Mouse (Mus musculus): ENCODE measurements at regions not wholly inside any gene's neighbourhood (a gene's known extent, or its start where the extent isn't known, plus 50 kb on each side); places are given as distances from the start of the nearest gene placed in this dataset.

DNA sequence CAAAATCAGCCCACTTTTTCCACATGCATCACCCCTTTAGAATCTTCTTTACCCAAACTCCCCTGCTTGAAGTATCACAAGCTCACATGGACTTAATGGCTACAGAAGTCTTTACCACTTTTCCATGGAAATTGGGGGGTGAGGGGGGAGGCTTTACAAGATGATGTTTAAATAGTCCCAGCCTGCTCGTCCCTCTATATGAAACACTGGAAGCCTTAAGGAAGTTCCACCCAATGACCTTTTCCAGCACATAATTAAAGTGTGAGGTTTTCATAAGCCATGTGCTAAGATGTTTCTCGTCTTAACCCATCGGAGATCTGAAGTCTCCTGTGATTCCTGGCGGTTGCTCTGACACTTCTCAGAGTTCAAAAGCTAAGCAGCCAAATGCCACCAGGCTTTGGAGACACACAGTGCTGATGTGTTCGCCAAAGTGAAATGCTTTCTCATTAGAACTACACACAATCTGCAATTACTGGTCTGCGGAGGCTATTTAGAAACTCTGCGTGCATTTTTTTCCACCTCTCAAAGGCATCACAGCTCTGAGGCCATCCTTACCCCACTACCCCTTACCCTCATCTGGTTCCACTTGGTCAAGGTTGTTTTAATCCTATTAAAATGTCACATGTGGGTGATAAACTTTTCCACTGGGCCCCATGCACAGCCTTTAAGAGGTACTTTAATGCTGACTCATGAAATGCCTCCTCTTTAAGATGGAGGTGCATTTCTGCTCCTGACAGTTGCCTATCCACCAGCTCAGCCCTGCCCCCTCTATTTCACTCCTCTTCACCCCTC is 116.3 kb upstream of the Cd180 start:
- peak; percentile 17 for DNase-seq (ENCODE audit: low read depth, low spot score)

DNA sequence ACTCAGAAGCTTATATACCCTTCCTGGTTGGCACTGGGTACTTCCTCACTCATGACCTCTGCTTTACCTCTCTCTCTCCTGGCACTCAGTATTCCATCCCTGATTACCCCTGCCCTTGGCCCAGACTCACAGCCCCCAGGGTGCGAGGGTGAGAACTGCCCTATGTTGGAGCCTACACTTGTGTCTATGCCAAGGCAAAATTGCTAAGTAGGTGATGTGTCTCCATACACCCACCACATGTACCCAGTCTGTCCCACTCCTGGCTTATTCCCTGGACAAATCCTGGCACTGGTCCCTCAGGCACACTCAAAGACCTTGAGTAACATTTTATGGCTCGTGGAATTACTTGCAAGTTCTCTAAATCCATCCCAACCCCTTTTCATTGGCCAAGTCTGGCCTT is 114.5 kb upstream of the Cd180 start:
- no peak for DNase-seq (ENCODE audit: low read depth, low spot score)

DNA sequence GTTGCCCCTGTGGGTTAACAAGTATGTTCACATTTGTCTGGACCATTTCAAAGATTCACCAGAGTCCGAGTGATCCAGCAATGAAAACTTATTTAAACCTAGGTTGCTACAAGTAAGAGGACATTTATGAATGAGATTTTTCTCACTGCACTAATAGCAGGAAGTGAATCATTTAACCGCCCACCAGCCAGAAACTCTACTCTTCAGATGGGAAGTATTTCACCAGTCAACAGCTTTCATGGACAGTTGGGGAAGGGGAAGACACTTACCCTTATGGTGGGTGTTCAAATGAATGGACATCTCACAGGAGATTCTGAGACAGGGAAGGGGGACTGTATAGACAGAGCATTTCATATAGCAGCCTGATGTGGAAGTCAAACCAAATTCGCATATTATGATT is 113.7 kb upstream of the Cd180 start:
- no peak for DNase-seq (ENCODE audit: low read depth, low spot score)

GRCm38 (mm10) chr13:102583984-102584645 is 109.2 kb upstream of the Cd180 start:
- no peak for DNase-seq (ENCODE audit: low read depth, low spot score)

- no peak for DNase-seq (ENCODE audit: low read depth, low spot score)
Measured at GRCm38 (mm10) chr13:102586215-102586614, 107.1 kb upstream of the Cd180 start.

DNA sequence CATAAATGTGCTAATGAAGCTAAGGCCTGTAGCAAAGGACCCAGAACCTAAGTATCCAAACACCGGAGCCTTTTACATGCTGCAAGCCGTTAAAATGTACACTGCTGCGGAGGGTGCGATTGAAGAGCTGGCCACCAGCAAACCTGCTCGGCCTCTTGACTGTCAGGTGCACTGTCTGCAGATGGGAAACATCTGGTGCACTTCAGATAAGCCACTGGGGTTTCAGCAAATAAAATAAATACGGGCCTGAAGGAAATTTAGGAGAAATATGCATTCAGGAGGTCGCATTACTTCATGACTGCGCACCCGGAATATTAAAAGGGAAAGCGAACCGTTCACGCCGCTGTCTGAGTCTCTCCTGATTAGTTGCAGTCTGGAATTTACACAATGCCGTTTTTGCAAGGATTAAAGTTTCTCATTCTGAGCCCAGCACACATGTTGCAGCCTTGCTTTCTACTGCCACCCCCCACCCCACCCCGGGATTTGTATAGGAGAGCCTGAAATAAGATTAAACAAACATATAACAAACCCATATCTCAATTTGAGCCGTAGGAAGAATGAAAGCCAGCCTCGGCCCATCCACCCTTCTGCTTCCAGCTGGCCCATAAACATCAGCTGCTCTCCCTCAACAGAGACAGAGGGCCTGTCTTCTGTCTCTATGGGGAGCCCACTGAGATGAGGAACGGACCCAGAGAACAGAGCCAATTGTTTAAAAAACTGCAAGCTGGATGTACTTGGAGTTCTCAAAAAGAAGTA is 103.5 kb upstream of the Cd180 start:
- DNase-seq (ENCODE audit: low read depth, low spot score): peak; percentile 22

- no peak for DNase-seq (ENCODE audit: low read depth, low spot score)
Measured at GRCm38 (mm10) chr13:102591803-102592537, 101.4 kb upstream of the Cd180 start.

GRCm38 (mm10) chr13:102593405-102594200 is 99.8 kb upstream of the Cd180 start:
- DNase-seq (ENCODE audit: low read depth, low spot score): no peak

- DNase-seq (ENCODE audit: low read depth, low spot score): no peak
Measured at GRCm38 (mm10) chr13:102594201-102594600, 99.2 kb upstream of the Cd180 start.

DNA sequence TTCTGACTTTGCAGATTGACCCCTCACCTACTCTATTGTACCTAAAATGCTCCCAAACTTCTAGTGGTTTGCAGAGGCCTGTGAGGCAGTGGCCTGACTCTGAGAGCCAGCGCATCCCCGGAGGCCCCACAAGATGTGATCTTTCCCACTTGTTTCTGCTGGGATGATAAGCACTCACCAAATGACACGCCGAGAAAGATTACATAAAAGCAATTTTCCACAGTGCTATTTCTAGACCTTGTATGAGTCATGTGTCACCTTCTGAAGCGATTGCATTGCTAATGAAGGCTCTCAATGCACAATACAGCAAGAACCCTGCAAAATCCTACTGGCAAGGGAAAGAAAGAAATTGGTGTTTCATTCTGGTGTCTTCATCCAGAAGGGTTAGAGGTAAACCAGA is 97.8 kb upstream of the Cd180 start:
- DNase-seq (ENCODE audit: low read depth, low spot score): no peak

DNA sequence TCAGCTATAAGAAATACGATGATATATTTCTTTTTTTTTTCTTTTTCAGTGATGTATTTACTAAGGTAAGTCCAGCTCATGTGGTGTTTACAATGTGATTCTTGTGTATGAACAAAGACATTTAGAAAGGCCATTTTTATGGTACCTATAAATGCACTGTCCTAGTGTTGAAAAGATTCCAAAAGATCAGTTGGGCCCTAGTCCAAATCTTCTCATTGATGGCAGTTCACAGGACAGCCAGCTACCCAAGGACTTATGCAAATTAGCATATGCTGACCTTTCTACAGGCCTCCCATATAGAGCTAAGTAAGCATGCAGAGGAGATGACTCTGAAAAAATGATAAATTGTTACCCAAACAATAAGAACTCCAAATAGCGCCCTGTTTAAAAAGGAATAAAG is 97.3 kb upstream of the Cd180 start:
- no peak for DNase-seq (ENCODE audit: low read depth, low spot score)

- no peak for DNase-seq (ENCODE audit: low read depth, low spot score)
Measured at GRCm38 (mm10) chr13:102598181-102598580, 95.2 kb upstream of the Cd180 start.

- no peak for DNase-seq (ENCODE audit: low read depth, low spot score)
Measured at GRCm38 (mm10) chr13:102599602-102600001, 93.8 kb upstream of the Cd180 start.

- no peak for DNase-seq (ENCODE audit: low read depth, low spot score)
Measured at GRCm38 (mm10) chr13:102600026-102600425, 93.3 kb upstream of the Cd180 start.

- no peak for DNase-seq (ENCODE audit: low read depth, low spot score)
Measured at GRCm38 (mm10) chr13:102624461-102624860, 68.9 kb upstream of the Cd180 start.

GRCm38 (mm10) chr13:102625171-102625835 is 68.1 kb upstream of the Cd180 start:
- DNase-seq (ENCODE audit: low read depth, low spot score): peak; percentile 69

DNA sequence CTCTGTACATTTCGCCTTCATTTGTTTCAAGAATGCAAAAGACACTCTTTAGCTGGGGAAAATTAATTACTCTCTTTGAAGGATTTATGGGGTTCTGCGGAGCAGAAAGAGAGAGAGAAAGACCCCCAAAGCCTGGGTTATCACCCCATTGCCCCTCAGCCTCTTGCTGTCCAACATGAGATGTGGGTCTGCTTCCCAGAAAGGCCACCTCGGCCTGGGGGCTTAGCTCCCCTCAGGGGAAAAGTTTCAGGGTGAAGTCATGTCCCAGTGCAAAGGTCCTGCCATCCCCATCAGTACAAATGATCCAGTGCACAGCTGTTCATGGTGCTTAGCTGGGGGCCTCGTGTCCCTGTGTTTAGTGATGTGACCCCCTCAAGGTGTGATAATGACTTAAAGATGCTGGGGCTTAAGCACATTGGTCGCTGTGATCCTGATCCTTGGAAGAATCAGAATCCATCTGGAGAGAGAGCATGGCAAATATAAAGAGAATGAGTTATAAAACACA is 67.5 kb upstream of the Cd180 start:
- DNase-seq (ENCODE audit: low read depth, low spot score): no peak

DNA sequence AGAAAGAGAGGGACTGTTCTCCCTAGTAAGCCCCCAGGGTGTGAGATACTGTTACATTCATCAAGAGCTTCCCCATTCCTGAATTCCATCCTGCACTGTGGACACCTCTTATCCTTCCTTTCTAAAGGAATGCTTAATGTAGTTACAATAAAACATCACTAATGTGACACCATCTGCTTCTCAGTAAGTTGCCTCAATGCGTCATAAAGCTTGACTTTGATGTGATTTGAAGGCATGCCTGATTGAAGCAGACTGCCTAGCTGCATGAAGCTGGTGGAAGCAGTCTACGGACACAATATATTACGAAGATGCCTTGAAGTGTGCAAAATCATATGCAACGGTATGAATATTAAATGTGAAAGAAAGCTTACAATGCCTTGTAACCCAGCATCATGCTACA is 65.6 kb upstream of the Cd180 start:
- no peak for DNase-seq (ENCODE audit: low read depth, low spot score)

GRCm38 (mm10) chr13:102629176-102629575 is 64.2 kb upstream of the Cd180 start:
- no peak for DNase-seq (ENCODE audit: low read depth, low spot score)

GRCm38 (mm10) chr13:102634236-102634957 is 59.0 kb upstream of the Cd180 start:
- DNase-seq (ENCODE audit: low read depth, low spot score): no peak
